Mouse (Mus musculus): Measurements from ENCODE around the gene Rpl23a. TPM values are rescaled to one million over a fixed set of nuclear protein-coding genes. Genes with fewer than 3 reads are reported as not detected.

The Rpl23a gene
- 1,420 TPM for polyA plus RNA-seq (2017; shearing (Covaris generic))

GRCm38 (mm10) chr11:78182961-78183844, at the start of gene Rpl23a:
Gene Rpl23a (minus strand): TSS chr11:78183584.

GRCm38 (mm10) chr11:78193113-78193512, 9.7 kb upstream of the Rpl23a start, which contains the start of gene Proca1:
Gene Proca1 (plus strand): TSS chr11:78193392.

GRCm38 (mm10) chr11:78188331-78189233, 5.2 kb upstream of the Rpl23a start, which contains the start of gene Rab34:
Gene Rab34 (plus strand): TSS chr11:78188430.

GRCm38 (mm10) chr11:78176402-78176862, 7.0 kb downstream of the Rpl23a start, which contains the start of the genes Nek8 and Tlcd1:
Gene Nek8 (minus strand): TSS chr11:78176675.
Gene Tlcd1 (plus strand): TSS chr11:78176711.

GRCm38 (mm10) chr11:78164924-78165760, 18.2 kb downstream of the Rpl23a start, which contains the start of gene Traf4:
Gene Traf4 (minus strand): TSS chr11:78165589.

Other genes with a start within 250 kb of the Rpl23a start
- gene Phf12, start 200.8 kb downstream of the Rpl23a start, polyA plus RNA-seq (2017; shearing (Covaris generic)) = 55.7 TPM
- 4.3 TPM for gene Dhrs13, start 151.3 kb downstream of the Rpl23a start, polyA plus RNA-seq (2017; shearing (Covaris generic))
- gene Flot2, start 145.7 kb downstream of the Rpl23a start, polyA plus RNA-seq (2017; shearing (Covaris generic)) = 48.0 TPM
- 35.7 TPM for gene Eral1, start 103.2 kb downstream of the Rpl23a start, polyA plus RNA-seq (2017; shearing (Covaris generic))
- gene Fam222b, start 88.9 kb downstream of the Rpl23a start, polyA plus RNA-seq (2017; shearing (Covaris generic)) = 19.3 TPM
- 50.3 TPM for gene Traf4, start 18.0 kb downstream of the Rpl23a start, polyA plus RNA-seq (2017; shearing (Covaris generic))
- 14.4 TPM for gene Nek8, start 6.9 kb downstream of the Rpl23a start, polyA plus RNA-seq (2017; shearing (Covaris generic))
- gene Tlcd1, start 6.9 kb downstream of the Rpl23a start, polyA plus RNA-seq (2017; shearing (Covaris generic)) = 3.9 TPM
- gene Rab34, start 4.8 kb upstream of the Rpl23a start, polyA plus RNA-seq (2017; shearing (Covaris generic)) = 0.47 TPM
- gene Proca1, start 9.8 kb upstream of the Rpl23a start, polyA plus RNA-seq (2017; shearing (Covaris generic)) = 0.18 TPM
- gene Sdf2, start 62.2 kb upstream of the Rpl23a start, polyA plus RNA-seq (2017; shearing (Covaris generic)) = 72.6 TPM
- 38.4 TPM for gene Supt6, start 62.4 kb upstream of the Rpl23a start, polyA plus RNA-seq (2017; shearing (Covaris generic))
- gene 2610507B11Rik, start 78.2 kb upstream of the Rpl23a start, polyA plus RNA-seq (2017; shearing (Covaris generic)) = 81.4 TPM
- gene BC030499, start 107.3 kb upstream of the Rpl23a start, polyA plus RNA-seq (2017; shearing (Covaris generic)) = 0.38 TPM
- gene Spag5, start 117.9 kb upstream of the Rpl23a start, polyA plus RNA-seq (2017; shearing (Covaris generic)) = 1.9 TPM
- 5.9 TPM for gene Aldoc, start 139.4 kb upstream of the Rpl23a start, polyA plus RNA-seq (2017; shearing (Covaris generic))
- 114 TPM for gene Pigs, start 144.8 kb upstream of the Rpl23a start, polyA plus RNA-seq (2017; shearing (Covaris generic))
- gene Unc119, start 159.9 kb upstream of the Rpl23a start, polyA plus RNA-seq (2017; shearing (Covaris generic)) = 59.7 TPM
- gene Foxn1, start 203.0 kb upstream of the Rpl23a start, polyA plus RNA-seq (2017; shearing (Covaris generic)) = not detected
- gene Slc13a2, start 238.6 kb upstream of the Rpl23a start, polyA plus RNA-seq (2017; shearing (Covaris generic)) = not detected

All from CD4-positive, CD25-positive, alpha-beta regulatory T cell (primary cell).